Mouse (Mus musculus) megakaryocyte, embryonic 14.5 days (primary cell): ENCODE measurements at regions not wholly inside any gene's neighbourhood (a gene's known extent, or its start where the extent isn't known, plus 50 kb on each side); places are given as distances from the start of the nearest gene placed in this dataset.

Experiments used
- FLI1 ChIP-seq: IDR thresholded peaks from 2 replicates; pipeline ENCODE4 v1.6.1; 2012; ENCODE audit warnings: low read length, inconsistent platforms, mixed read lengths
- GATA1 ChIP-seq: IDR thresholded peaks from 3 replicates; pipeline ENCODE4 v1.6.1; 2012; ENCODE audit warnings: mixed read lengths, low read length, inconsistent platforms, borderline replicate concordance

DNA sequence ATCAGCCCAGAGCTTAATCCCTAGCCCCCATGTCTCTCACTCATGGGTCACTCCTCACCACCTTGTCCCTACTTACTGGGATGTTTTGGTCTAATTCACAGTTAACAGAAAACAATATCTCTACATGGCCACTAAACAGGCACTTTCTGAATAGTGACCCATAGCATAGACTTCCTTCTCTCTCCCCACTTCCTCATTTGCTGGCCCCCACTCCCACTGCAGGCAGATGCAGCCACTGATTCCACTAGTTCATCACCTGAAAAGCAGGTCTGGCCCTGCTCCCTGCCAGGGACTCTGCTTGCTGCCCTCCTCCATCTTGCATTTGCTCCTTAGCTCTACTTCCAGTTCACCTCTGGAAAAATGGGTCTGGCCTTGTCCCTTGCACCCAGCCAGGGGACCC lies 280.5 kb upstream of the Ascc3 start:
- no peak for TF ChIP-seq GATA1
- no peak for TF ChIP-seq FLI1
